Mouse (Mus musculus): Measurements from ENCODE around the gene Fam131c. TPM values are rescaled to one million over a fixed set of nuclear protein-coding genes. Genes with fewer than 3 reads are reported as not detected.
A peak's percentile ranks its signal among the peaks of the same experiment; 100 is the strongest.

The Fam131c gene
- 3.2 and 4.2 TPM in 2 replicates for polyA plus RNA-seq (2014; fragmentation: Nextera tagmentation; extraction: Ambion mirVana)

DNA sequence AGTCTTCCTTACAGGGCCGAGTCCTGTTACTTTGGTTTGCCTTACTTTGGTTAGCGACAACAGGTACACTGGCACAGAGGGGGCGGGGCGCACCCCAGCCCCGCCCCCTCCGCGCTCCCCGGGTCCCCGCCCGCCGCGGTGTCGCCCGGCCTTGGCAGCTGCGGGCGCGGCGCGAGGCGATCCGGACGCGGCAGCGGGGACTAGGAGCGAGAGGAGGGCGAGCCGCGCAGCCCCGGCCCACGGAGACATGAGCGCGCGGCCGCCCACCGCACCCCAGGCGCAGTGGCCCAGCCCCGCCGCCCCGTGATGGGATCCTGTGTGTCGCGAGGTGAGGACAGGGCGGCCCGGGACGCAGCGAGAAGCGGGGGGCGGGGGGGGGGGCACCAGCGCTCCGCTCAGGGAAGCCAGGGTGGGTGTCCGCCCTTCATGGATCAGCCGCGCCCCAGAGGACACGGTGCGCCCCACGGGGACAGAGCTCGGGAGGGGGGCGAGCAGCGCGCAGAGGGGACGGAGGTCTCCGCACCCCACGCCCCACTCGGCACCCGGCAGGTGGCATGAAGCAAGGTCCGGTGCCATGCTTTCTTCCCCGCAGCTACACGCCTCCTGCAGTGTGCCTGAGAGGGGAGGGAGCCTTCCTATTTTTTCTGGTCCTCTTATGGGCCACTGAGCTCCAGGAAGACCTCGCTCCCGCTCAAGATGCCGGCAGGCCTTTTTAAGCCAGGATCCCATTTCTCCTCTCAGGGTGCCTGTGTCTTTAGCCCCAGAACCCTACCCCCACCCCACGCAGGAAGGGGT is at the start of gene Fam131c:
TSS of gene Fam131c (plus strand) at position 224 of the 795 bp plus-strand sequence.
- peak; percentile 25 for ATAC-seq (ENCODE audit: insufficient read depth)
- peak within 1 kb of the TSS; percentile 95 for H3K4me2 ChIP-seq
- no peaks in the 10 kb centered on the region for H3K9me3 ChIP-seq (ENCODE audit: low read depth, low read length)
- 3% methylated on average over 47 of the region's 71 CpGs for WGBS
- no peak within 1 kb of the TSS for H3K27ac ChIP-seq (ENCODE audit: low read depth)
- H3K36me3 ChIP-seq (ENCODE audit: insufficient read depth) = no peaks in the 10 kb centered on the region
- H3K9ac ChIP-seq = peak within 1 kb of the TSS; percentile 54
- DNase-seq = peak; percentile 56
- H3K27me3 ChIP-seq (ENCODE audit: insufficient read depth, low read length) = peaks cover 45% of the 10 kb centered on the region
- peak within 1 kb of the TSS; percentile 53 for H3K4me3 ChIP-seq (ENCODE audit: low read depth, low read length)
- no peaks in the 10 kb centered on the region for H3K4me1 ChIP-seq (ENCODE audit: insufficient read depth)
- TF ChIP-seq CTCF (IDR thresholded peaks at IDR 0.05; ENCODE audit: low read depth) = no peak

DNA sequence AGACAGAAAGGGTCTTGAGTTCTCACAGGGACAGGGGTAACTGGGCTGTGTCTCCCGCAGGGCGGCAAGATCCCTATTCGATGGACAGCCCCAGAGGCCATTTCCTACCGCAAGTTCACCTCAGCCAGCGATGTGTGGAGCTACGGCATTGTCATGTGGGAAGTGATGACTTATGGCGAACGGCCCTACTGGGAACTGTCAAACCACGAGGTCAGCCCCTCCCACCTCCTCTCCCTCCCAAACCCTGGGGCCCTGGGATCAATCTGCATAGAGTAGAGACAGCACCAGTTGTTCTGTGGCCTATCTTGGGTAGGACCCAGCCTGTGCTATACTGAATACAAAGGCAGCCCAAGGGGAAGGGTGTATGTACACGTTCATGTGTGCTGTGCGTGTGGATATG is 45.5 kb upstream of the Fam131c start:
- WGBS = 70% methylated on average over 11 of the region's 11 CpGs
- H3K36me3 ChIP-seq (ENCODE audit: insufficient read depth) = peaks cover 68% of the 10 kb centered on the region

DNA sequence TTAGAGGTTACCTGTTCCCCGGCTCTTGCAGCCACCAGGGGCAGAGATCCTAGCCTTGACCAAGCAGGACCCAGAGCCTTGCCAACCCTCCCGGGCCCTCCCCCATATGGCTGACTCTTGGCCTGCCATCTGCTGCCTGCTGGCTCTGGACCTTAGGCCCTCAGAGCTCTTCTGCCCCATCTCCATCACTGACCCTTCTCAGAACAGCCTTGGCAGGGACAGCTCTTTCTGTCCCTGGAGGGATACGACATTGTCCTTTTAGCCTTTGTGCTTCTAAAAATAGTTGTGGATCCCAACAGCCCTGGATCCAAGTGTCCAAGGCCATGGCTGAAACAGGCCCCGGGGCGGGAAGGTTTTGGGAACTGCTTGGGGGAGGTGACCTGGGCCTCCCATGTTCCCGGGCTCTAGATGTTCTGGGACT is 43.2 kb upstream of the Fam131c start:
- DNase-seq (no peak), ATAC-seq (ENCODE audit: insufficient read depth) (no peak)
- Histone ChIP-seq H3K9ac (no peak overlapping the region), H3K9me3 (ENCODE audit: low read depth, low read length) (no peaks in the 10 kb centered on the region), H3K27ac (ENCODE audit: low read depth) (peak overlapping the region; percentile 18; the same call in 1 of the 2 replicates), H3K4me1 (ENCODE audit: insufficient read depth) (no peaks in the 10 kb centered on the region), H3K36me3 (ENCODE audit: insufficient read depth) (peaks cover 55% of the 10 kb centered on the region), H3K27me3 (ENCODE audit: insufficient read depth, low read length) (no peaks in the 10 kb centered on the region), H3K4me3 (ENCODE audit: low read depth, low read length) (no peak overlapping the region), H3K4me2 (no peak overlapping the region)
- WGBS = 84% methylated on average over 6 of the region's 6 CpGs
- no peak for TF ChIP-seq CTCF (IDR thresholded peaks at IDR 0.05; ENCODE audit: low read depth)

More for the DNA sequence above, 45.5 kb upstream of the Fam131c start:
- H3K4me1 ChIP-seq (ENCODE audit: insufficient read depth) = no peaks in the 10 kb centered on the region
- H3K9me3 ChIP-seq (ENCODE audit: low read depth, low read length) = no peaks in the 10 kb centered on the region
- DNase-seq (no peak), ATAC-seq (ENCODE audit: insufficient read depth) (no peak)
- H3K27me3 ChIP-seq (ENCODE audit: insufficient read depth, low read length) = no peaks in the 10 kb centered on the region
- no peak overlapping the region for H3K4me3 ChIP-seq (ENCODE audit: low read depth, low read length)
- no peak for TF ChIP-seq CTCF (IDR thresholded peaks at IDR 0.05; ENCODE audit: low read depth)
- H3K27ac ChIP-seq (ENCODE audit: low read depth) = no peak overlapping the region
- H3K4me2 ChIP-seq = no peak overlapping the region
- H3K9ac ChIP-seq = no peak overlapping the region

DNA sequence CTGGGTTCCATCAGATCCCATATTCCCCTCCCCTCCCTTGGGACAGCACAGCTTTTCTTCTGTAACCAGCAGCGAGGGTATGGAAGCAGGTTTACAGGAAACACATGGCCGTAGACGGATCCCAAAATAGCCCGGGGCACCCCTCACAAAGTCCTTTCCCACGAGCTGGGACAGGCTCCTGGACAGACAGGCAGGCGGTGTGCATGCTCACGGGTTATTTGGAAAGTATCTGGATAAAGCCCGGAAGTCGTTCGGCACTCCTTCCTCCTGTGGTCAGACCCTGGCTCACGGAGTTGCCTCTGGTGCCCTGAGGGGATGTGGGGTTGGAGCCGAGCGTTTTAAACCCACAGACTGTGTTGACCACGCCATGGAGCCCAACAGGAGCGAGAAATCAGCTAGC is 42.4 kb upstream of the Fam131c start:
- DNase-seq = no peak
- no peak for TF ChIP-seq CTCF (IDR thresholded peaks at IDR 0.05; ENCODE audit: low read depth)
- Histone ChIP-seq H3K4me3 (ENCODE audit: low read depth, low read length) (no peak overlapping the region), H3K27me3 (ENCODE audit: insufficient read depth, low read length) (no peaks in the 10 kb centered on the region), H3K36me3 (ENCODE audit: insufficient read depth) (peaks cover 49% of the 10 kb centered on the region), H3K9me3 (ENCODE audit: low read depth, low read length) (no peaks in the 10 kb centered on the region), H3K4me2 (no peak overlapping the region), H3K4me1 (ENCODE audit: insufficient read depth) (no peaks in the 10 kb centered on the region), H3K9ac (no peak overlapping the region), H3K27ac (ENCODE audit: low read depth) (no peak overlapping the region; the same call in 1 of the 2 replicates)
- no peak for ATAC-seq (ENCODE audit: insufficient read depth)
- 70% methylated on average over 15 of the region's 15 CpGs for WGBS

GRCm38 (mm10) chr4:141327075-141327474 is 40.9 kb upstream of the Fam131c start:
- TF ChIP-seq CTCF (IDR thresholded peaks at IDR 0.05; ENCODE audit: low read depth) = no peak
- 79% methylated on average over 4 of the region's 4 CpGs for WGBS
- Histone ChIP-seq H3K36me3 (ENCODE audit: insufficient read depth) (peaks cover 35% of the 10 kb centered on the region), H3K27ac (ENCODE audit: low read depth) (no peak overlapping the region), H3K4me1 (ENCODE audit: insufficient read depth) (no peaks in the 10 kb centered on the region), H3K4me3 (ENCODE audit: low read depth, low read length) (no peak overlapping the region), H3K27me3 (ENCODE audit: insufficient read depth, low read length) (no peaks in the 10 kb centered on the region), H3K4me2 (no peak overlapping the region), H3K9ac (no peak overlapping the region), H3K9me3 (ENCODE audit: low read depth, low read length) (no peaks in the 10 kb centered on the region)
- ATAC-seq (ENCODE audit: insufficient read depth) (no peak), DNase-seq (no peak)

DNA sequence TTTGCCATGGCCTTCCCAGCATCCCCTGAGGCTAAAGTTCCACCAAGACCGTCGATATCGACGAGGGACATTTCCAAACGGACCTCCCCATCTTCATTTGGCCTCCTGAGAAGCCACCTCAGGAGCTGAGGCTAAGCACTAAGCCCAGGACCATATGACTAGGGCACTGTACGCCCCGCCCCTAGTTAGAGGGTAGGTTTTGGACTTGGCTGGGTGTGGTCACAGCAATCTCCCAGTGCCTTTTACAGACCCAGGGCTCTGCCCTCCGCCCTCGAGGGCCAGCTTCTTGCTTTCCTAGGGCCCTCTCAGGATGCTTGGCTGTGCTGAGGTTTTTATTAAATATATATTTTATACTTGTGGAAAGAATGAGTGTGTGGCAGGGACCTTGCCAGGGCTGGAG is 39.3 kb upstream of the Fam131c start:
- Histone ChIP-seq H3K9me3 (ENCODE audit: low read depth, low read length) (no peaks in the 10 kb centered on the region), H3K4me3 (ENCODE audit: low read depth, low read length) (no peak overlapping the region), H3K4me2 (no peak overlapping the region), H3K36me3 (ENCODE audit: insufficient read depth) (peaks cover 18% of the 10 kb centered on the region), H3K9ac (no peak overlapping the region), H3K27me3 (ENCODE audit: insufficient read depth, low read length) (no peaks in the 10 kb centered on the region), H3K4me1 (ENCODE audit: insufficient read depth) (no peaks in the 10 kb centered on the region), H3K27ac (ENCODE audit: low read depth) (no peak overlapping the region)
- TF ChIP-seq CTCF (IDR thresholded peaks at IDR 0.05; ENCODE audit: low read depth) = no peak
- DNase-seq (no peak), ATAC-seq (ENCODE audit: insufficient read depth) (no peak)
- WGBS = 76% methylated on average over 9 of the region's 9 CpGs

DNA sequence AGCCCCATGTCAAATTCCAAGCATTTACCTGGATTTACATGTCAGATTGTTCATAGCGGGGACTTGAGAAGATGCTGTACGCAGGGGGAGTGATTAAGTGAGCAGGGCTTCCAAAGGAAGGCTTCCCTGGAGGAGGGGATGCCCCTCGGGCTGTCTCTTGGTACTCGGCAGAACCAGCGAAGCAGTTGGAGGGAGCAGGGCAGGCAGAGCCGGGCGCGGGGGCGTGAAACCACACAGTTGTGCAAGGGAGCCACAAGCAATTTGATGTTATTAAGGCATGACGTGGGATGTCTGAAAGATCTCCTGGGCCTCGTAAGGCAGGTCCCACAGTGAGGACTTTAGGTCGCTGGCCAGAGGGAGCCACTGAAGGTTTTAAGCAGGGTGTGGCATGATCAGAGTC is 38.1 kb upstream of the Fam131c start:
- Histone ChIP-seq H3K9me3 (ENCODE audit: low read depth, low read length) (no peaks in the 10 kb centered on the region), H3K4me3 (ENCODE audit: low read depth, low read length) (no peak overlapping the region), H3K36me3 (ENCODE audit: insufficient read depth) (0 out of 2 replicates have a peak, but pooled peaks cover 6% of the 10 kb centered on the region), H3K9ac (no peak overlapping the region), H3K27ac (ENCODE audit: low read depth) (no peak overlapping the region), H3K4me2 (no peak overlapping the region), H3K4me1 (ENCODE audit: insufficient read depth) (peaks cover 6% of the 10 kb centered on the region; the same call in 1 of the 2 replicates), H3K27me3 (ENCODE audit: insufficient read depth, low read length) (no peaks in the 10 kb centered on the region)
- ATAC-seq (ENCODE audit: insufficient read depth) (no peak), DNase-seq (no peak)
- WGBS = 57% methylated on average over 12 of the region's 12 CpGs
- no peak for TF ChIP-seq CTCF (IDR thresholded peaks at IDR 0.05; ENCODE audit: low read depth)
